14 mouse cellular contexts compared by ENCODE assay signal in the genomic region with DNA sequence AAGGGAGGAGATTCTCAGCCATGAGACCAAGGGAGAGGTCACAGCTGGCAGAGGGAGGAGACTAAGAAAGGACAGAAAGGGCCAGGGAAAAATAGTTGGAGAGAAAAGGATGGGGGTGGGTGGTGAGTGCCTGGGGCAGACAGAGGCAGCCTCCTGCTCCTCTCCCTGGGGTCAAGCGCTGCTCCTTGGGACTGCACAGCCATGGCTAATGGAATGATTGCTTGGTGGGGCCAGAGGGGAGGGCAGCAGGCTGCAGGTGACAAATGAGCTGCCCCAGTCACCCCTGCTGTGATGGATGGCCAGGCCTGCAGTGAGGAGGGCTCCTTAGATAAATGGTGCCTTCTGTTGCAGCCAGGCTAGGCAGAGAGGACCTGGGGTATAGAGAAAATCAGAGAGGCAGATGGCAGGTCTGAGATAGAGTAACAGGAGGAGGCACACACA. TPM values are rescaled to one million over a fixed set of nuclear protein-coding genes. Genes with fewer than 3 reads are reported as not detected.
A peak's percentile ranks its signal among the peaks of the same experiment; 100 is the strongest.
DNase-seq lines count a peak whose midpoint lies in the region; ATAC-seq lines count a peak whose summit lies in the region.
"Had no signal": no experiment of that assay in that cellular context is flagged by ENCODE, and none has a peak within 500 bp of the region (broad histone marks: within the 10 kb centered on the region; RNA-seq: fewer than 3 reads in every experiment).

No protein-coding gene starts in this region.

- peak; percentile 16; the same call in 1 of the 2 replicates for ATAC-seq in hindbrain, embryonic 13.5 days (ENCODE audit: low FRiP score)
- peak; percentile 75 for ATAC-seq in neural tube, embryonic 12.5 days (ENCODE audit: low FRiP score, low read depth)

- no peaks in the 10 kb centered on the region for H3K36me3 ChIP-seq in heart, embryonic 10.5 days
- peaks cover 2% of the 10 kb centered on the region for H3K36me3 ChIP-seq in hindbrain, embryonic 13.5 days
- H3K36me3 ChIP-seq in neural tube, embryonic 12.5 days, result 0 out of 2 replicates have a peak, but pooled peaks cover under 1% of the 10 kb centered on the region
- H3K36me3 ChIP-seq: embryonic facial prominence, embryonic 15.5 days had no signal

- no peak for DNase-seq in heart, embryonic 10.5 days (ENCODE audit: low spot score)
- no peak for DNase-seq in heart, postnatal 14 days
- peak; percentile 84 for DNase-seq in embryo, embryonic 9.5 days (ENCODE audit: extremely low spot score)
- no peak for DNase-seq in c-Kit-positive CD71-positive TER-119-positive erythroid progenitor cells, embryonic 14.5 days (ENCODE audit: low spot score)
- DNase-seq in heart, postnatal 10 days, result no peak
- no peak for DNase-seq in right cerebral cortex, adult 18-20 months
- DNase-seq: adrenal gland, postnatal 10 days; B cell, adult 2 months; gastrocnemius, postnatal 36 days had no signal

- WGBS in heart, embryonic 10.5 days, result 0% methylated on average over 1 of the region's 1 CpGs
- WGBS in hindbrain, embryonic 13.5 days, result no CpG with 5 or more reads among the region's 1 CpGs
- 0% methylated on average over 1 of the region's 1 CpGs for WGBS in neural tube, embryonic 12.5 days

- peaks cover 4% of the 10 kb centered on the region; the same call in 1 of the 2 replicates for H3K27me3 ChIP-seq in heart, embryonic 10.5 days (ENCODE audit: insufficient read depth, poor library complexity, severe bottlenecking)
- no peaks in the 10 kb centered on the region for H3K27me3 ChIP-seq in hindbrain, embryonic 13.5 days
- H3K27me3 ChIP-seq in neural tube, embryonic 12.5 days (replicated peaks), result no peaks in the 10 kb centered on the region
- H3K27me3 ChIP-seq: embryonic facial prominence, embryonic 15.5 days had no signal

- H3K4me3 ChIP-seq in heart, embryonic 10.5 days, result 0 out of 2 replicates have a peak overlapping the region, but pooled peaks have one; percentile 6
- no peak overlapping the region for H3K4me3 ChIP-seq in hindbrain, embryonic 13.5 days
- H3K4me3 ChIP-seq in neural tube, embryonic 12.5 days, result no peak overlapping the region
- H3K4me3 ChIP-seq: embryonic facial prominence, embryonic 15.5 days; megakaryocyte, embryonic 14.5 days had no signal

- intact Hi-C loops in heart, postnatal 14 days (cut with DNase I), result no loop called here
- intact Hi-C loops in heart, postnatal 10 days (cut with DNase I), result no loop called here

- H3K9me3 ChIP-seq in heart, embryonic 10.5 days, result peaks cover 6% of the 10 kb centered on the region; the same call in 1 of the 2 replicates
- H3K9me3 ChIP-seq in hindbrain, embryonic 13.5 days, result no peaks in the 10 kb centered on the region
- peaks cover 8% of the 10 kb centered on the region; the same call in 1 of the 2 replicates for H3K9me3 ChIP-seq in neural tube, embryonic 12.5 days

- H3K27ac ChIP-seq in heart, embryonic 10.5 days, result peak overlapping the region; percentile 36; the same call in 1 of the 2 replicates
- H3K27ac ChIP-seq in hindbrain, embryonic 13.5 days, result peak overlapping the region; percentile 87
- H3K27ac ChIP-seq in neural tube, embryonic 12.5 days, result peak overlapping the region; percentile 92
- H3K27ac ChIP-seq: embryonic facial prominence, embryonic 15.5 days; liver, embryonic 14.5 days had no signal

- peak overlapping the region; percentile 93 for H3K9ac ChIP-seq in hindbrain, embryonic 13.5 days
- no peak overlapping the region for H3K9ac ChIP-seq in neural tube, embryonic 12.5 days
- H3K9ac ChIP-seq: embryonic facial prominence, embryonic 15.5 days; liver, embryonic 14.5 days had no signal

- peaks cover 44% of the 10 kb centered on the region for H3K4me1 ChIP-seq in heart, embryonic 10.5 days
- H3K4me1 ChIP-seq in hindbrain, embryonic 13.5 days (replicated peaks), result peaks cover 49% of the 10 kb centered on the region
- peaks cover 49% of the 10 kb centered on the region for H3K4me1 ChIP-seq in neural tube, embryonic 12.5 days

- no peak overlapping the region for H3K4me2 ChIP-seq in hindbrain, embryonic 13.5 days
- H3K4me2 ChIP-seq in neural tube, embryonic 12.5 days (replicated peaks), result peak overlapping the region; percentile 77
- H3K4me2 ChIP-seq: embryonic facial prominence, embryonic 15.5 days had no signal

RNA-seq across cellular contexts. Expression of a gene that starts 2.7 kb away (rescaled TPM):
- polyA plus RNA-seq in heart, embryonic 10.5 days (2016; fragmentation: Nextera tagmentation; extraction: Ambion mirVana), result 22.5 and 41.8 TPM in 2 replicates
- 1 to 10 TPM; 3.8 to 5.4 TPM for total RNA-seq in heart, postnatal 14 days (2021)
- 147 and 160 TPM in 2 replicates for polyA plus RNA-seq in hindbrain, embryonic 13.5 days (2015; fragmentation: Nextera tagmentation; extraction: Ambion mirVana)
- 194 and 205 TPM in 2 replicates for polyA plus RNA-seq in neural tube, embryonic 12.5 days (2016; fragmentation: Nextera tagmentation; extraction: Ambion mirVana)
- total RNA-seq in heart, postnatal 10 days (2021), result 1 to 10 TPM; 6.1 to 6.5 TPM

RNA-seq across cellular contexts. Expression of a gene that starts 42.5 kb away (rescaled TPM):
- 0.24 and 0.28 TPM in 2 replicates for polyA plus RNA-seq in heart, embryonic 10.5 days (2016; fragmentation: Nextera tagmentation; extraction: Ambion mirVana)
- total RNA-seq in heart, postnatal 14 days (2021), result under 1 TPM; 0.63 to 0.84 TPM
- polyA plus RNA-seq in hindbrain, embryonic 13.5 days (2015; fragmentation: Nextera tagmentation; extraction: Ambion mirVana), result 0.96 and 1.1 TPM in 2 replicates
- 1.2 and 1.8 TPM in 2 replicates for polyA plus RNA-seq in neural tube, embryonic 12.5 days (2016; fragmentation: Nextera tagmentation; extraction: Ambion mirVana)
- total RNA-seq in heart, postnatal 10 days (2021), result 1 to 10 TPM; 1.3 to 1.4 TPM

RNA-seq across cellular contexts. Expression of a gene that starts 49.7 kb away (rescaled TPM):
- 12.9 and 14.8 TPM in 2 replicates for polyA plus RNA-seq in heart, embryonic 10.5 days (2016; fragmentation: Nextera tagmentation; extraction: Ambion mirVana)
- 10 to 100 TPM in 1 of 2 experiments, 1 to 10 TPM in 1; 8.7 to 11.1 TPM for total RNA-seq in heart, postnatal 14 days (2021)
- 13.5 and 13.8 TPM in 2 replicates for polyA plus RNA-seq in hindbrain, embryonic 13.5 days (2015; fragmentation: Nextera tagmentation; extraction: Ambion mirVana)
- 14.9 and 16.5 TPM in 2 replicates for polyA plus RNA-seq in neural tube, embryonic 12.5 days (2016; fragmentation: Nextera tagmentation; extraction: Ambion mirVana)
- total RNA-seq in heart, postnatal 10 days (2021), result 1 to 10 TPM; 7.5 to 9.9 TPM

RNA-seq across cellular contexts. Expression of a gene that starts 52.5 kb away (rescaled TPM):
- 31.6 and 34.9 TPM in 2 replicates for polyA plus RNA-seq in heart, embryonic 10.5 days (2016; fragmentation: Nextera tagmentation; extraction: Ambion mirVana)
- total RNA-seq in heart, postnatal 14 days (2021), result 10 to 100 TPM; 24.9 to 28.0 TPM
- 37.3 and 42.2 TPM in 2 replicates for polyA plus RNA-seq in hindbrain, embryonic 13.5 days (2015; fragmentation: Nextera tagmentation; extraction: Ambion mirVana)
- 29.6 and 32.9 TPM in 2 replicates for polyA plus RNA-seq in neural tube, embryonic 12.5 days (2016; fragmentation: Nextera tagmentation; extraction: Ambion mirVana)
- total RNA-seq in heart, postnatal 10 days (2021), result 10 to 100 TPM; 24.1 to 27.7 TPM

Comparison
In these comparisons a context has a peak if more than half of its experiments do, and no peak if none do; other contexts are left out.
1. H3K27ac ChIP-seq: peak in every context shown above with its lines; median percentile 92 in neural tube, embryonic 12.5 days; 87 in hindbrain, embryonic 13.5 days; 36 in heart, embryonic 10.5 days.